Mouse (Mus musculus) neural tube, embryonic 14.5 days (tissue): Measurements from ENCODE around the gene Dgkk. TPM values are rescaled to one million over a fixed set of nuclear protein-coding genes. Genes with fewer than 3 reads are reported as not detected.
A peak's percentile ranks its signal among the peaks of the same experiment; 100 is the strongest.
"Not testable (repeated sequence)": the region's sequence is repeated elsewhere in the genome, so short reads cannot be mapped to it uniquely, and the experiment has no call there.

Experiments used
- ATAC-seq: fragments of 200-750 bp; cut with Nextera tagmentation; 2 replicates; pipeline ENCODE4 v1.8.0; 2017; ENCODE audit warnings: low read depth, mild to moderate bottlenecking, moderate TSS enrichment, moderate library complexity
- H3K27ac ChIP-seq: fragments of 300-500 bp; sonication (generic); 2 replicates; pipeline ENCODE4 v1.5.1; 2014; ENCODE audit warnings: low read depth, mild to moderate bottlenecking, control low read depth, low read length, moderate library complexity, mixed read lengths
- H3K27me3 ChIP-seq: fragments of 300-500 bp; sonication (generic); 2 replicates; pipeline ENCODE4 v1.6.1; 2014; ENCODE audit warnings: low read length; ENCODE audit not compliant: control insufficient read depth, insufficient read depth
- H3K36me3 ChIP-seq: fragments of 300-500 bp; sonication (generic); 2 replicates; pipeline ENCODE4 v1.6.1; 2014; ENCODE audit warnings: low read length, mixed read lengths; ENCODE audit not compliant: control insufficient read depth, insufficient read depth
- H3K4me1 ChIP-seq: fragments of 300-500 bp; sonication (generic); 2 replicates; pipeline ENCODE4 v1.6.1; 2014; ENCODE audit warnings: low read length; ENCODE audit not compliant: control insufficient read depth, insufficient read depth
- H3K4me2 ChIP-seq: fragments of 300-500 bp; sonication (generic); 2 replicates; pipeline ENCODE4 v1.6.1; 2014; ENCODE audit warnings: mild to moderate bottlenecking, low read depth, low read length, control low read depth
- H3K4me3 ChIP-seq: fragments of 300-500 bp; sonication (generic); 2 replicates; pipeline ENCODE4 v1.5.1; 2014; ENCODE audit warnings: low read depth, low read length, control low read depth, mixed read lengths
- H3K9ac ChIP-seq: fragments of 300-500 bp; sonication (generic); replicated peaks from 2 replicates; pipeline ENCODE4 v1.6.1; 2014; ENCODE audit warnings: low read depth, mild to moderate bottlenecking, control low read depth, low read length, mixed read lengths
- H3K9me3 ChIP-seq: fragments of 300-500 bp; sonication (generic); 2 replicates; pipeline ENCODE4 v1.6.1; 2016; ENCODE audit warnings: low read length; ENCODE audit not compliant: control insufficient read depth
- WGBS: fragments of 180-500 bp; shearing (Covaris S2); extraction: QIAGEN DNeasy Blood & Tissue Kit; methylation state at CpG from one replicate; pipeline ENCODE4 v1.1.7; 2014; 5-methylcytosine and 5-hydroxymethylcytosine counted together
- polyA plus RNA-seq: library from polyadenylated mRNA; unstranded; fragments of >200 nt; fragmentation: Nextera tagmentation; extraction: Ambion mirVana; gene quantifications from 2 replicates; pipeline ENCODE4 v1.2.1, GENCODE M21; 2014

The Dgkk gene
- polyA plus RNA-seq, 1 experiment from 2014 or later, result 3.7 TPM

GRCm38 (mm10) chrX:6854136-6854535 is 75.0 kb downstream of the Dgkk start:
- H3K4me3 ChIP-seq, result no peak overlapping the region
- 87% methylated on average over 5 of the region's 5 CpGs for WGBS

GRCm38 (mm10) chrX:6893933-6894332 is 114.8 kb downstream of the Dgkk start:
- H3K9me3 ChIP-seq, result no peaks in the 10 kb centered on the region
- no peak overlapping the region for H3K4me3 ChIP-seq
- 22% methylated on average over 5 of the region's 5 CpGs for WGBS
- H3K4me2 ChIP-seq, result 0 out of 2 replicates have a peak overlapping the region, but pooled peaks have one; percentile 1
- no peaks in the 10 kb centered on the region for H3K36me3 ChIP-seq
- no peak; the same call in 1 of the 2 replicates for ATAC-seq
- no peaks in the 10 kb centered on the region for H3K27me3 ChIP-seq
- no peaks in the 10 kb centered on the region for H3K4me1 ChIP-seq
- H3K9ac ChIP-seq, result no peak overlapping the region
- H3K27ac ChIP-seq, result no peak overlapping the region

More at GRCm38 (mm10) chrX:6854136-6854535, 75.0 kb downstream of the Dgkk start:
- ATAC-seq, result no peak
- H3K9me3 ChIP-seq, result no peaks in the 10 kb centered on the region
- H3K9ac ChIP-seq, result no peak overlapping the region
- no peak overlapping the region for H3K27ac ChIP-seq
- no peak overlapping the region for H3K4me2 ChIP-seq
- H3K36me3 ChIP-seq, result no peaks in the 10 kb centered on the region
- no peaks in the 10 kb centered on the region for H3K4me1 ChIP-seq
- H3K27me3 ChIP-seq, result no peaks in the 10 kb centered on the region

GRCm38 (mm10) chrX:6911047-6911446 is 131.9 kb downstream of the Dgkk start:
- Histone ChIP-seq H3K9ac (no peak overlapping the region), H3K4me1 (no peaks in the 10 kb centered on the region), H3K27ac (no peak overlapping the region), H3K27me3 (no peaks in the 10 kb centered on the region), H3K36me3 (no peaks in the 10 kb centered on the region), H3K4me2 (no peak overlapping the region), H3K9me3 (no peaks in the 10 kb centered on the region), H3K4me3 (no peak overlapping the region)
- 89% methylated on average over 2 of the region's 2 CpGs for WGBS
- ATAC-seq, result no peak

- H3K36me3 ChIP-seq, result no peaks in the 10 kb centered on the region
- WGBS, result 82% methylated on average over 5 of the region's 5 CpGs
- no peaks in the 10 kb centered on the region for H3K27me3 ChIP-seq
- H3K4me2 ChIP-seq, result no peak overlapping the region
- H3K4me3 ChIP-seq, result no peak overlapping the region
- no peak overlapping the region for H3K9ac ChIP-seq
- no peak for ATAC-seq
- H3K9me3 ChIP-seq, result no peaks in the 10 kb centered on the region
- no peaks in the 10 kb centered on the region for H3K4me1 ChIP-seq
- H3K27ac ChIP-seq, result no peak overlapping the region
Observed at GRCm38 (mm10) chrX:6922165-6922564, 143.1 kb downstream of the Dgkk start.

GRCm38 (mm10) chrX:6926224-6926623 is 147.1 kb downstream of the Dgkk start:
- ATAC-seq, result no peak
- Histone ChIP-seq H3K4me1 (no peaks in the 10 kb centered on the region), H3K27me3 (no peaks in the 10 kb centered on the region), H3K9me3 (no peaks in the 10 kb centered on the region), H3K27ac (no peak overlapping the region), H3K4me2 (no peak overlapping the region), H3K4me3 (no peak overlapping the region), H3K9ac (no peak overlapping the region), H3K36me3 (no peaks in the 10 kb centered on the region)
- WGBS, result 76% methylated on average over 4 of the region's 4 CpGs

GRCm38 (mm10) chrX:6968598-6968997 is 189.5 kb downstream of the Dgkk start:
- no peak for ATAC-seq
- no peak overlapping the region for H3K9ac ChIP-seq
- WGBS, result 91% methylated on average over 3 of the region's 3 CpGs
- no peaks in the 10 kb centered on the region for H3K36me3 ChIP-seq
- H3K4me3 ChIP-seq, result no peak overlapping the region
- no peak overlapping the region for H3K4me2 ChIP-seq
- no peaks in the 10 kb centered on the region for H3K27me3 ChIP-seq
- H3K4me1 ChIP-seq, result no peaks in the 10 kb centered on the region
- H3K27ac ChIP-seq, result no peak overlapping the region
- H3K9me3 ChIP-seq, result no peaks in the 10 kb centered on the region

- Histone ChIP-seq H3K27me3 (no peaks in the 10 kb centered on the region), H3K27ac (no peak overlapping the region), H3K9me3 (no peaks in the 10 kb centered on the region), H3K4me1 (no peaks in the 10 kb centered on the region), H3K36me3 (no peaks in the 10 kb centered on the region), H3K4me3 (no peak overlapping the region), H3K9ac (no peak overlapping the region), H3K4me2 (no peak overlapping the region)
- ATAC-seq, result no peak
- 80% methylated on average over 1 of the region's 1 CpGs for WGBS
Observed at GRCm38 (mm10) chrX:6971956-6972355, 192.8 kb downstream of the Dgkk start.

- H3K9me3 ChIP-seq, H3K4me2 ChIP-seq, ATAC-seq, H3K27me3 ChIP-seq, H3K9ac ChIP-seq, H3K27ac ChIP-seq, H3K4me1 ChIP-seq, H3K4me3 ChIP-seq, H3K36me3 ChIP-seq: not testable (repeated sequence)
- 89% methylated on average over 3 of the region's 4 CpGs for WGBS
Observed at GRCm38 (mm10) chrX:6983916-6984315, 204.8 kb downstream of the Dgkk start.
